Mouse (Mus musculus): ENCODE data around the gene Myd88. TPM values are rescaled to one million over a fixed set of nuclear protein-coding genes. Genes with fewer than 3 reads are reported as not detected.
"Not testable (repeated sequence)": the region's sequence is repeated elsewhere in the genome, so short reads cannot be mapped to it uniquely, and the experiment has no call there.

The Myd88 gene
- total and polyA plus RNA-seq, 2 experiments from 2014 or later = 4.7 to 5.9 TPM

DNA sequence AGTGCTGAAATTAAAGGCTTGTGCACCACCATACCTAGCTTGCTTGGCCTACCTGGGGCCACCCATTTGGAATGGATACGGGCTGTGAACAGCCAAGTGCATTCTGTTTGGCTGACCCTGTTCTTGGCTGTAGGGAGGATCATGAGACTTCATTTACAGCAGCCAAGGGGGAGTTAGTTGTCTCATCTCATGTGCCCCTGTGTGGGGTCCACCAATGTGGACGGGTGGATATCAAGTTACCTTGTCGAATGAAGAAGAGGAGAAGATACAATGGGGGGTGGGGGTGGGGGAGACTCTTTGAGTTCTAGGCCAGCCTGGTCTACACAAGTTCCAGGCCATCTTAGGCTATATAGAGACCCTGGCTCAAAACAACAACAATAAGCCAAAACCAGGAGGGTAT, 33.8 kb upstream of the Myd88 start:
- TF ChIP-seq CTCF (IDR thresholded peaks at IDR 0.05) = no peak
- 80% methylated on average over 3 of the region's 3 CpGs for WGBS
- no peaks in the 10 kb centered on the region for H3K36me3 ChIP-seq (ENCODE audit: insufficient read depth, low read length)
- ATAC-seq (ENCODE audit: low FRiP score) (no peak), DNase-seq (ENCODE audit: low spot score) (no peak)
- H3K27me3 ChIP-seq (ENCODE audit: insufficient read depth, low read length) = no peaks in the 10 kb centered on the region
- H3K9me3 ChIP-seq (ENCODE audit: low read length) = no peaks in the 10 kb centered on the region
- no peak overlapping the region for H3K4me2 ChIP-seq (ENCODE audit: low read depth, low read length, poor library complexity, severe bottlenecking)
- H3K4me3 ChIP-seq (ENCODE audit: low read depth, low read length) = no peak overlapping the region
- no peaks in the 10 kb centered on the region for H3K4me1 ChIP-seq (ENCODE audit: insufficient read depth, low read length)
- no peak overlapping the region for H3K27ac ChIP-seq (ENCODE audit: low read depth, low read length)
- H3K9ac ChIP-seq (replicated peaks; ENCODE audit: low read length, poor library complexity, severe bottlenecking) = no peak overlapping the region

DNA sequence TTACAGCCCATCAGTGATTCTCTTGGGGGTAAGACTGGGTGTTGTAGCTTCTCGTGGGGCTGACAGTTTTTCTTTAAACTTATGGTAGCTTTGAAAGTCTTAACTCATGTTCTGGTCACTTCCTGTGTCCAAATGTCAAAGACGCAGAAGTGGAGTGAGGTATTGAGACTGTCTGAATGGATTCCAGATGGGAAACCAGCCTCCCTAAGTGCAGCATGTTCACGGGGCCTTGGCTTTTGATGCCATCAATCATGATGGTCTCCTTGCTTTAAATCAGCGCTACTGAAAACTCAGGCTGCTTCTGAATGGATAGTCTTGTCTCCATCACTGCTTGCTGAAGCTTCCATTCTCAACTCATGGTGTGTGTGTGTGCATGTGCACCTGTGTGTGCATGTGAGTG, 30.0 kb upstream of the Myd88 start:
- Histone ChIP-seq H3K4me3 (ENCODE audit: low read depth, low read length) (no peak overlapping the region), H3K9me3 (ENCODE audit: low read length) (no peaks in the 10 kb centered on the region), H3K36me3 (ENCODE audit: insufficient read depth, low read length) (peaks cover 5% of the 10 kb centered on the region; the same call in 1 of the 2 replicates), H3K27me3 (ENCODE audit: insufficient read depth, low read length) (no peaks in the 10 kb centered on the region), H3K4me2 (ENCODE audit: low read depth, low read length, poor library complexity, severe bottlenecking) (no peak overlapping the region), H3K27ac (ENCODE audit: low read depth, low read length) (no peak overlapping the region), H3K9ac (replicated peaks; ENCODE audit: low read length, poor library complexity, severe bottlenecking) (no peak overlapping the region), H3K4me1 (ENCODE audit: insufficient read depth, low read length) (no peaks in the 10 kb centered on the region)
- DNase-seq (ENCODE audit: low spot score) (no peak), ATAC-seq (ENCODE audit: low FRiP score) (no peak)
- no peak for TF ChIP-seq CTCF (IDR thresholded peaks at IDR 0.05)
- WGBS = 88% methylated on average over 4 of the region's 4 CpGs

DNA sequence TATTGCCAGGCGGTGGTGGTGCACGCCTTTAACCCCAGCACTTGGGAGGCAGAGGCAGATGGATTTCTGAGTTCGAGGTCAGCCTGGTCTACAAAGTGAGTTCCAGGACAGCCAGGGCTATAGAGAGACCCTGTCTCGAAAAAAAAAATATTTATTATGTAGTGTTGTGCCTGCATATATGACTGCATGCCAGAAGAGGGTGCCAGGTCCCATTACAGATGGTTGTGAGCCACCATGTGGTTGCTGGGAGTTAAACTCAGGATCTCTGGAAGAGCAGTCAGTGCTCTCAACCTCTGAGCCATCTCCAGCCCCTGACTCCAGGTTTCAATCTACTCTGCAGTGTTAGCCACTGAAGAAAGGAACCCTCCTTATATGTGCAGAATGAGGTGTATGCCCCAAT, 29.6 kb upstream of the Myd88 start:
- H3K27ac ChIP-seq (ENCODE audit: low read depth, low read length); H3K9me3 ChIP-seq (ENCODE audit: low read length); H3K9ac ChIP-seq (replicated peaks; ENCODE audit: low read length, poor library complexity, severe bottlenecking); H3K27me3 ChIP-seq (ENCODE audit: insufficient read depth, low read length); H3K4me1 ChIP-seq (ENCODE audit: insufficient read depth, low read length); H3K36me3 ChIP-seq (ENCODE audit: insufficient read depth, low read length); DNase-seq (ENCODE audit: low spot score); H3K4me3 ChIP-seq (ENCODE audit: low read depth, low read length); ATAC-seq (ENCODE audit: low FRiP score); H3K4me2 ChIP-seq (ENCODE audit: low read depth, low read length, poor library complexity, severe bottlenecking): not testable (repeated sequence)
- 87% methylated on average over 4 of the region's 4 CpGs for WGBS
- peak; percentile 18; the same call in 1 of the 2 replicates for TF ChIP-seq CTCF (IDR thresholded peaks at IDR 0.05)

DNA sequence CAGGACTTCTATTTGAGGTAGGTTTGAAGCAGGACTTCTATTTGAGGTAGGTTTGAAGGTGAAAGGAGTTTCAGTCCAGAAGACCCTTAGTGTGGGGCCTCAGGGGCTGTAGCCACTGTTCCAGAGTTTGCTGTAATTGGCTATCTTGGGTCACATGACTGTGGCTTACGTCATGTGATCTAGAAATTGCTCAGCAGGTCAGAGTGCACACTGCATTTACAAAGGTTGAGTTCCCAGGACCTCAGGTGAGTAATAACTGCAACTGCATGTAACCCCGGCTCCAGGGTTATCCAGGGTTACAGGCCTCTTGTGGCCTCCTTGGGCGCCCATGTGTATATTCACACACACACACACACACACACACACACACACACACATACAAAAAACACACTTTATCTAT, 27.2 kb upstream of the Myd88 start:
- Histone ChIP-seq H3K9ac (replicated peaks; ENCODE audit: low read length, poor library complexity, severe bottlenecking) (no peak overlapping the region), H3K4me2 (ENCODE audit: low read depth, low read length, poor library complexity, severe bottlenecking) (no peak overlapping the region), H3K27me3 (ENCODE audit: insufficient read depth, low read length) (no peaks in the 10 kb centered on the region), H3K4me1 (ENCODE audit: insufficient read depth, low read length) (no peaks in the 10 kb centered on the region), H3K4me3 (ENCODE audit: low read depth, low read length) (no peak overlapping the region), H3K36me3 (ENCODE audit: insufficient read depth, low read length) (peaks cover 5% of the 10 kb centered on the region; the same call in 1 of the 2 replicates), H3K9me3 (ENCODE audit: low read length) (no peaks in the 10 kb centered on the region), H3K27ac (ENCODE audit: low read depth, low read length) (no peak overlapping the region)
- DNase-seq (ENCODE audit: low spot score) (no peak), ATAC-seq (ENCODE audit: low FRiP score) (no peak)
- 97% methylated on average over 3 of the region's 3 CpGs for WGBS
- TF ChIP-seq CTCF (IDR thresholded peaks at IDR 0.05) = no peak

DNA sequence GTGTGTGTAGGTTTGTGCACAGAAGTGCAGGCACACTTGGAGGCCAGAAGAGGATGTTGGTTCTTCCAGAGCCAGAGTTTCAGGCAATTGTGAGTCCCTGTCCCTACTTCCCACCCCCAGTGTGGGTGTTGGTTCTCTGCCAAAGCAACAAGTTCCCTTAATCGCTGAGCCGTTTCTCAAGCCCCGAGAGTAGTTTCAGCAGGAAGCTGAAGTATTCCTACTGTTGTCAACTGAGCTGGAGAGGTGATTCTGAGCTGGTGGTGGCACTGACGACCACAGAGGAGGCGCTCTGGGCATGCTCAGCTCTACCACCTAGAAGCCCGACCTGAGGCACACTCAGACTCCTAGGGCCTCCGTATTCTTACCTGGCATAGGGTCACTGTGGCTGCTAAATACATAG, 24.1 kb upstream of the Myd88 start, which contains the start of gene Slc22a14:
Gene Slc22a14, minus strand, starts transcription at position 270 of the 400 bp plus-strand sequence.
- no peak within 1 kb of the TSS for H3K27ac ChIP-seq (ENCODE audit: low read depth, low read length)
- no peak within 1 kb of the TSS for H3K4me2 ChIP-seq (ENCODE audit: low read depth, low read length, poor library complexity, severe bottlenecking)
- whole genome bisulfite sequencing = 74% methylated on average over 7 of the region's 7 CpGs
- no peak within 1 kb of the TSS for H3K9ac ChIP-seq (replicated peaks; ENCODE audit: low read length, poor library complexity, severe bottlenecking)
- H3K27me3 ChIP-seq (ENCODE audit: insufficient read depth, low read length) = no peaks in the 10 kb centered on the region
- H3K4me3 ChIP-seq (ENCODE audit: low read depth, low read length) = no peak within 1 kb of the TSS
- H3K9me3 ChIP-seq (ENCODE audit: low read length) = no peaks in the 10 kb centered on the region
- DNase-seq (ENCODE audit: low spot score) = no peak
- TF ChIP-seq CTCF (IDR thresholded peaks at IDR 0.05) = no peak
- H3K4me1 ChIP-seq (ENCODE audit: insufficient read depth, low read length) = no peaks in the 10 kb centered on the region
- ATAC-seq (ENCODE audit: low FRiP score) = no peak
- peaks cover 5% of the 10 kb centered on the region; the same call in 1 of the 2 replicates for H3K36me3 ChIP-seq (ENCODE audit: insufficient read depth, low read length)

DNA sequence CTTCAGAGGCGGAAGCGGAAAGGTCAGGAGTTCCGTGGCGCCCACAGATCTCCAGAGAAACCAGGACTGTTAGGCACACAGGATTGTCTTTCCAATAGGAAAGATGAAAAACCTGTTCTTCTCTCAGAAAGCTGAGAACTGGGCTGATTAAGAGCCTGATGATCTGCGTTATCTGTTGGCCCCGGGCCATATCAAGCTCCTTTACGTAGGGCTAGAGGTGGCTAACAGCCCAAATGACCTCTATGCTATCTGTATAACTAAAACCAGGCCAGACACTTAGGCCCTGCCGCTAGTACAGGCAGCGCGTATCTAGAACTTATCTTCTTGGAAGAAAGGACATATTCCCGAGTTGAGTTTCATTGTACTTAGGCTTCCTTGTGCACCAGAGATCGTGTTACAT, 22.0 kb upstream of the Myd88 start:
- no peak for ATAC-seq (ENCODE audit: low FRiP score)

More for the DNA sequence above, 22.0 kb upstream of the Myd88 start:
- no peaks in the 10 kb centered on the region for H3K4me1 ChIP-seq (ENCODE audit: insufficient read depth, low read length)
- no peak overlapping the region for H3K9ac ChIP-seq (replicated peaks; ENCODE audit: low read length, poor library complexity, severe bottlenecking)
- no peak for TF ChIP-seq CTCF (IDR thresholded peaks at IDR 0.05)
- H3K9me3 ChIP-seq (ENCODE audit: low read length) = no peaks in the 10 kb centered on the region
- H3K36me3 ChIP-seq (ENCODE audit: insufficient read depth, low read length) = no peaks in the 10 kb centered on the region
- DNase-seq (ENCODE audit: low spot score) = no peak
- no peak overlapping the region for H3K4me2 ChIP-seq (ENCODE audit: low read depth, low read length, poor library complexity, severe bottlenecking)
- no peak overlapping the region for H3K27ac ChIP-seq (ENCODE audit: low read depth, low read length)
- H3K27me3 ChIP-seq (ENCODE audit: insufficient read depth, low read length) = no peaks in the 10 kb centered on the region
- no peak overlapping the region for H3K4me3 ChIP-seq (ENCODE audit: low read depth, low read length)
- 91% methylated on average over 12 of the region's 12 CpGs for WGBS
